9 mouse cellular contexts compared by ENCODE assay signal in genomic region chr3:139205444-139205998, GRCm38 (mm10). TPM values are rescaled to one million over a fixed set of nuclear protein-coding genes. Genes with fewer than 3 reads are reported as not detected.
A peak's percentile ranks its signal among the peaks of the same experiment; 100 is the strongest.
DNase-seq lines count a peak whose midpoint lies in the region; ATAC-seq and TF ChIP-seq lines count a peak whose summit lies in the region.
"Had no signal": no experiment of that assay in that cellular context is flagged by ENCODE, and none has a peak within 500 bp of the region (broad histone marks: within the 10 kb centered on the region; RNA-seq: fewer than 3 reads in every experiment).

Stpg2 (plus strand) TSS chr3:139205694.

- peak within 1 kb of the TSS; percentile 93 for H3K27ac ChIP-seq in forebrain, postnatal 0 days (ENCODE audit: low read depth, low read length)
- 0 out of 2 replicates have a peak within 1 kb of the TSS, but pooled peaks have one; percentile 53 for H3K27ac ChIP-seq in liver, embryonic 15.5 days (replicated peaks)
- peak within 1 kb of the TSS; percentile 93 for H3K27ac ChIP-seq in neural tube, embryonic 11.5 days (ENCODE audit: low read depth, low read length)
- H3K27ac ChIP-seq in stomach, embryonic 15.5 days: peak within 1 kb of the TSS; percentile 90

- peak; percentile 25; the same call in 1 of the 2 replicates for TF ChIP-seq CTCF in forebrain, postnatal 0 days (IDR thresholded peaks at IDR 0.05; ENCODE audit: low read depth)

- peaks cover 13% of the 10 kb centered on the region; the same call in 1 of the 2 replicates for H3K27me3 ChIP-seq in forebrain, postnatal 0 days (ENCODE audit: insufficient read depth, low read length)
- H3K27me3 ChIP-seq in liver, embryonic 15.5 days: peaks cover 5% of the 10 kb centered on the region; the same call in 1 of the 2 replicates
- no peaks in the 10 kb centered on the region for H3K27me3 ChIP-seq in neural tube, embryonic 11.5 days (ENCODE audit: control insufficient read depth, insufficient read depth, low read length)
- H3K27me3 ChIP-seq in stomach, embryonic 15.5 days (replicated peaks): peaks cover 10% of the 10 kb centered on the region

- DNase-seq in ES-CJ7 (ENCODE audit: low read depth, low spot score): peak; percentile 90
- peak; percentile 94 for DNase-seq in cerebellum, adult 9-10 months
- DNase-seq in forebrain, postnatal 0 days: peak; percentile 97
- DNase-seq in heart, postnatal 25 days (ENCODE audit: low spot score): peak; percentile 67
- peak; percentile 56 for DNase-seq in large intestine, adult 2 months (ENCODE audit: low read depth, low spot score)
- peak; percentile 96 for DNase-seq in neural tube, embryonic 11.5 days (ENCODE audit: low spot score)

- H3K4me3 ChIP-seq in forebrain, postnatal 0 days (ENCODE audit: low read depth, low read length): peak within 1 kb of the TSS; percentile 52
- peak within 1 kb of the TSS; percentile 61 for H3K4me3 ChIP-seq in liver, embryonic 15.5 days (replicated peaks)
- H3K4me3 ChIP-seq in neural tube, embryonic 11.5 days (ENCODE audit: low read depth, low read length): peak within 1 kb of the TSS; percentile 60
- peak within 1 kb of the TSS; percentile 67 for H3K4me3 ChIP-seq in stomach, embryonic 15.5 days (replicated peaks)

- no peaks in the 10 kb centered on the region for H3K9me3 ChIP-seq in forebrain, postnatal 0 days (ENCODE audit: low read length)
- H3K9me3 ChIP-seq in liver, embryonic 15.5 days (replicated peaks): no peaks in the 10 kb centered on the region
- H3K9me3 ChIP-seq in neural tube, embryonic 11.5 days (ENCODE audit: control insufficient read depth, low read length): no peaks in the 10 kb centered on the region
- no peaks in the 10 kb centered on the region; the same call in 1 of the 2 replicates for H3K9me3 ChIP-seq in stomach, embryonic 15.5 days
- H3K9me3 ChIP-seq: G1E had no signal

- H3K4me1 ChIP-seq in forebrain, postnatal 0 days (ENCODE audit: insufficient read depth): no peaks in the 10 kb centered on the region
- H3K4me1 ChIP-seq in liver, embryonic 15.5 days (replicated peaks): peaks cover 10% of the 10 kb centered on the region
- no peaks in the 10 kb centered on the region for H3K4me1 ChIP-seq in neural tube, embryonic 11.5 days (ENCODE audit: control insufficient read depth, insufficient read depth, low read length)
- no peaks in the 10 kb centered on the region for H3K4me1 ChIP-seq in stomach, embryonic 15.5 days

- no peaks in the 10 kb centered on the region for H3K36me3 ChIP-seq in forebrain, postnatal 0 days (ENCODE audit: insufficient read depth)
- H3K36me3 ChIP-seq in liver, embryonic 15.5 days (replicated peaks): no peaks in the 10 kb centered on the region
- no peaks in the 10 kb centered on the region for H3K36me3 ChIP-seq in neural tube, embryonic 11.5 days (ENCODE audit: control insufficient read depth, insufficient read depth, low read length)
- H3K36me3 ChIP-seq in stomach, embryonic 15.5 days: no peaks in the 10 kb centered on the region
- H3K36me3 ChIP-seq: G1E had no signal

- peak; percentile 98 for ATAC-seq in forebrain, postnatal 0 days
- peak; percentile 90 for ATAC-seq in liver, embryonic 15.5 days (ENCODE audit: insufficient read depth)
- ATAC-seq in neural tube, embryonic 11.5 days (ENCODE audit: insufficient read depth, low FRiP score, low TSS enrichment): peak; percentile 99
- ATAC-seq in stomach, embryonic 15.5 days (ENCODE audit: insufficient read depth, low FRiP score, low read depth): peak; percentile 98

- intact Hi-C loops in heart, postnatal 25 days (cut with DNase I): no loop called here

- peak within 1 kb of the TSS; percentile 72 for H3K9ac ChIP-seq in forebrain, postnatal 0 days
- no peak within 1 kb of the TSS for H3K9ac ChIP-seq in liver, embryonic 15.5 days
- peak within 1 kb of the TSS; percentile 78 for H3K9ac ChIP-seq in neural tube, embryonic 11.5 days (ENCODE audit: low read length)
- H3K9ac ChIP-seq in stomach, embryonic 15.5 days: peak within 1 kb of the TSS; percentile 22; the same call in 1 of the 2 replicates

- 4% methylated on average over 49 of the region's 49 CpGs for WGBS in forebrain, postnatal 0 days
- WGBS in large intestine, adult 2 months: 1% methylated on average over 49 of the region's 49 CpGs
- whole genome bisulfite sequencing in liver, embryonic 15.5 days (ENCODE audit: insufficient replicate concordance): 2% methylated on average over 49 of the region's 49 CpGs
- 1% methylated on average over 49 of the region's 49 CpGs for WGBS in neural tube, embryonic 11.5 days
- under 1% methylated on average over 49 of the region's 49 CpGs for WGBS in stomach, embryonic 15.5 days

- H3K4me2 ChIP-seq in forebrain, postnatal 0 days (ENCODE audit: low read depth): peak within 1 kb of the TSS; percentile 66
- H3K4me2 ChIP-seq in liver, embryonic 15.5 days: peak within 1 kb of the TSS; percentile 79
- H3K4me2 ChIP-seq in neural tube, embryonic 11.5 days (ENCODE audit: low read depth): peak within 1 kb of the TSS; percentile 73
- H3K4me2 ChIP-seq in stomach, embryonic 15.5 days: peak within 1 kb of the TSS; percentile 85

RNA-seq across cellular contexts. Expression of gene Stpg2, which starts in this region (rescaled TPM):
- total RNA-seq in forebrain, postnatal 0 days (2014; rRNA removed): 0.19 TPM in 1 of 2 replicates, not detected in the other
- polyA plus RNA-seq in forebrain, postnatal 0 days (2015; fragmentation: Nextera tagmentation; extraction: Ambion mirVana): not detected in 2 replicates
- not detected for total RNA-seq in heart, postnatal 25 days (2021)
- not detected in 2 replicates for polyA plus RNA-seq in large intestine, adult 2 months (2012; rRNA removed)
- polyA plus RNA-seq in liver, embryonic 15.5 days (2015; fragmentation: Nextera tagmentation; extraction: Ambion mirVana): not detected in 2 replicates
- 0.19 TPM in 1 of 2 replicates, not detected in the other for polyA plus RNA-seq in neural tube, embryonic 11.5 days (2014; fragmentation: Nextera tagmentation; extraction: Ambion mirVana)
- not detected in 2 replicates for polyA plus RNA-seq in stomach, embryonic 15.5 days (2015; fragmentation: Nextera tagmentation; extraction: Ambion mirVana)
- total RNA-seq: G1E had no signal
- polyA plus RNA-seq: G1E had no signal

Comparison
In these comparisons a context has a peak if more than half of its experiments do, and no peak if none do; other contexts are left out.
1. Peak in every context shown above with its lines: DNase-seq, ATAC-seq, H3K4me3 ChIP-seq and H3K27ac ChIP-seq.
2. Peak in DNase-seq, ATAC-seq, H3K4me3 ChIP-seq, H3K27ac ChIP-seq, H3K9ac ChIP-seq and H3K4me2 ChIP-seq in forebrain, postnatal 0 days; RNA of the gene not detected or under 1 TPM.
3. Peak in DNase-seq in heart, postnatal 25 days; RNA of the gene not detected or under 1 TPM.
4. Peak in DNase-seq in large intestine, adult 2 months; RNA of the gene not detected or under 1 TPM.
5. Peak in ATAC-seq, H3K4me3 ChIP-seq, H3K27ac ChIP-seq and H3K4me2 ChIP-seq in liver, embryonic 15.5 days; RNA of the gene not detected or under 1 TPM.
6. Peak in DNase-seq, ATAC-seq, H3K4me3 ChIP-seq, H3K27ac ChIP-seq, H3K9ac ChIP-seq and H3K4me2 ChIP-seq in neural tube, embryonic 11.5 days; RNA of the gene not detected or under 1 TPM.
7. Peak in ATAC-seq, H3K4me3 ChIP-seq, H3K27ac ChIP-seq, H3K9ac ChIP-seq and H3K4me2 ChIP-seq in stomach, embryonic 15.5 days; RNA of the gene not detected or under 1 TPM.